Mouse (Mus musculus) kidney, adult 2 months (tissue): ENCODE measurements around the gene Eif2b1.
"Not testable (repeated sequence)": the region's sequence is repeated elsewhere in the genome, so short reads cannot be mapped to it uniquely, and the experiment has no call there.

Experiments used
- CTCF ChIP-seq: fragments of 200-500 bp; conservative IDR thresholded peaks from 2 replicates; pipeline ENCODE4 v1.5.1; 2011; ENCODE audit warnings: low read depth, mild to moderate bottlenecking, control low read depth, low read length, moderate library complexity, mixed read lengths; ENCODE audit not compliant: insufficient read depth, insufficient read length
- POLR2A ChIP-seq: fragments of 200-500 bp; IDR thresholded peaks from one replicate; pipeline ENCODE4 v1.6.1; 2011; ENCODE audit warnings: low read depth, low read length, control low read depth

GRCm38 (mm10) chr5:124599726-124600125, 20.8 kb upstream of the Eif2b1 start:
- TF ChIP-seq CTCF, POLR2A: not testable (repeated sequence)
